Mouse (Mus musculus): ENCODE measurements around the gene Sim2. TPM values are rescaled to one million over a fixed set of nuclear protein-coding genes. Genes with fewer than 3 reads are reported as not detected.

The Sim2 gene
- polyA plus RNA-seq, 1 experiment, result 8.6 TPM

- no peaks in the 10 kb centered on the region for H3K79me2 ChIP-seq (ENCODE audit: control insufficient read depth, insufficient read depth)
- TF ChIP-seq POLR2AphosphoS2 (IDR thresholded peaks at IDR 0.05; ENCODE audit: insufficient read length, low read depth) (no peak), CEBPB (IDR thresholded peaks at IDR 0.05; ENCODE audit: insufficient read depth, poor library complexity, severe bottlenecking) (no peak), TCF3 (IDR thresholded peaks at IDR 0.05; ENCODE audit: insufficient read length, low read depth) (no peak), E2F4 (IDR thresholded peaks at IDR 0.05; ENCODE audit: insufficient read depth) (no peak), MYOD1 (IDR thresholded peaks at IDR 0.05; ENCODE audit: control insufficient read depth in 1 of 3, insufficient read length in 2 of 3, low read depth in 2 of 3) (no peak), TCF12 (IDR thresholded peaks at IDR 0.05; ENCODE audit: insufficient read depth, poor library complexity, severe bottlenecking) (no peak), MAX (IDR thresholded peaks at IDR 0.05; ENCODE audit: low read depth) (no peak), POLR2A (IDR thresholded peaks at IDR 0.05; ENCODE audit: insufficient read length, low read depth) (no peak), MYOG (IDR thresholded peaks at IDR 0.05; ENCODE audit: control insufficient read depth in 1 of 3, insufficient read depth in 1 of 3, insufficient read length in 2 of 3, low read depth in 2 of 3) (no peak), REST (IDR thresholded peaks at IDR 0.05; ENCODE audit: insufficient read depth, insufficient read length) (no peak), USF1 (IDR thresholded peaks at IDR 0.05; ENCODE audit: low read depth) (no peak)
- no peaks in the 10 kb centered on the region for H3K27me3 ChIP-seq (ENCODE audit: control insufficient read depth, insufficient read depth, insufficient read length)
These were observed 85.5 kb downstream of the Sim2 start for GRCm38 (mm10) chr16:94170218-94170617.

GRCm38 (mm10) chr16:94173361-94173760, 88.6 kb downstream of the Sim2 start:
- Histone ChIP-seq H3K36me3 (ENCODE audit: control insufficient read depth, insufficient read depth) (no peaks in the 10 kb centered on the region), H3K79me2 (ENCODE audit: control insufficient read depth, insufficient read depth) (no peaks in the 10 kb centered on the region), H3ac (ENCODE audit: control insufficient read depth, insufficient read length) (no peak overlapping the region), H3K4me2 (ENCODE audit: low read depth) (no peak overlapping the region), H3K4me3 (no peak overlapping the region), H3K27me3 (ENCODE audit: control insufficient read depth, insufficient read depth, insufficient read length) (no peaks in the 10 kb centered on the region)
- TF ChIP-seq POLR2A (IDR thresholded peaks at IDR 0.05; ENCODE audit: insufficient read length, low read depth) (no peak), MYOD1 (IDR thresholded peaks at IDR 0.05; ENCODE audit: control insufficient read depth in 1 of 3, insufficient read length in 2 of 3, low read depth in 2 of 3) (peak in 2 of 3 experiments; percentile 52 to 66)

More at GRCm38 (mm10) chr16:94170218-94170617, 85.5 kb downstream of the Sim2 start:
- no peak overlapping the region for H3ac ChIP-seq (ENCODE audit: control insufficient read depth, insufficient read length)
- H3K4me2 ChIP-seq (ENCODE audit: low read depth), result no peak overlapping the region
- H3K36me3 ChIP-seq (ENCODE audit: control insufficient read depth, insufficient read depth), result no peaks in the 10 kb centered on the region
- no peak overlapping the region for H3K4me3 ChIP-seq

- no peaks in the 10 kb centered on the region for H3K79me2 ChIP-seq (ENCODE audit: control insufficient read depth, insufficient read depth)
These were observed 90.7 kb downstream of the Sim2 start for GRCm38 (mm10) chr16:94175366-94175986.

More at GRCm38 (mm10) chr16:94175366-94175986, 90.7 kb downstream of the Sim2 start:
- Histone ChIP-seq H3ac (ENCODE audit: control insufficient read depth, insufficient read length) (no peak overlapping the region), H3K4me2 (ENCODE audit: low read depth) (no peak overlapping the region), H3K27me3 (ENCODE audit: control insufficient read depth, insufficient read depth, insufficient read length) (no peaks in the 10 kb centered on the region), H3K4me3 (no peak overlapping the region), H3K36me3 (ENCODE audit: control insufficient read depth, insufficient read depth) (no peaks in the 10 kb centered on the region)
- TF ChIP-seq REST (IDR thresholded peaks at IDR 0.05; ENCODE audit: insufficient read depth, insufficient read length), result no peak
- TF ChIP-seq MYOG (IDR thresholded peaks at IDR 0.05; ENCODE audit: control insufficient read depth in 1 of 3, insufficient read depth in 1 of 3, insufficient read length in 2 of 3, low read depth in 2 of 3), result no peak
- no peak for TF ChIP-seq TCF3 (IDR thresholded peaks at IDR 0.05; ENCODE audit: insufficient read length, low read depth)
- TF ChIP-seq TCF12 (IDR thresholded peaks at IDR 0.05; ENCODE audit: insufficient read depth, poor library complexity, severe bottlenecking), result no peak
- TF ChIP-seq POLR2AphosphoS2 (IDR thresholded peaks at IDR 0.05; ENCODE audit: insufficient read length, low read depth), result no peak
- TF ChIP-seq MYOD1 (IDR thresholded peaks at IDR 0.05; ENCODE audit: control insufficient read depth in 1 of 3, insufficient read length in 2 of 3, low read depth in 2 of 3), result no peak
- no peak for TF ChIP-seq USF1 (IDR thresholded peaks at IDR 0.05; ENCODE audit: low read depth)
- no peak for TF ChIP-seq E2F4 (IDR thresholded peaks at IDR 0.05; ENCODE audit: insufficient read depth)
- no peak for TF ChIP-seq POLR2A (IDR thresholded peaks at IDR 0.05; ENCODE audit: insufficient read length, low read depth)
- TF ChIP-seq CEBPB (IDR thresholded peaks at IDR 0.05; ENCODE audit: insufficient read depth, poor library complexity, severe bottlenecking), result no peak
- no peak for TF ChIP-seq SRF (IDR thresholded peaks at IDR 0.05; ENCODE audit: control insufficient read depth, insufficient read length, low read depth)
- no peak for TF ChIP-seq MAX (IDR thresholded peaks at IDR 0.05; ENCODE audit: low read depth)

Other genes starting within 250 kb of the Sim2 start
- gene Chaf1b, start 201.0 kb upstream of the Sim2 start, polyA plus RNA-seq (2012; fragmentation: generic; extraction: Trizol), result 7.1 TPM
- 0.07 TPM for gene Cldn14, start 76.1 kb upstream of the Sim2 start, polyA plus RNA-seq (2012; fragmentation: generic; extraction: Trizol)
- 3.2 TPM for gene Hlcs, start 228.6 kb downstream of the Sim2 start, polyA plus RNA-seq (2012; fragmentation: generic; extraction: Trizol)
- gene Ripply3, start 243.5 kb downstream of the Sim2 start, polyA plus RNA-seq (2012; fragmentation: generic; extraction: Trizol), result 0.08 TPM

Data from myocyte (in vitro differentiated cells).